Mouse (Mus musculus) heart, adult 8-10 months (tissue): Measurements from ENCODE around the gene Suclg1. TPM values are rescaled to one million over a fixed set of nuclear protein-coding genes. Genes with fewer than 3 reads are reported as not detected.

Source experiments
- DNase-seq: peaks from one replicate; pipeline ENCODE4 v3.0.0; 2022; ENCODE audit warnings: low spot score
- total RNA-seq, 4 experiments: library from RNA; stranded (reverse); gene quantifications; 2 replicates each; pipeline ENCODE4 v1.2.4; 2022

Gene Suclg1
- total RNA-seq, 4 experiments from 2014 or later = 478 to 547 (median 493) TPM

- DNase-seq = no peak
These were observed 74.1 kb downstream of the Suclg1 start for GRCm38 (mm10) chr6:73322306-73322705.

Other genes with a start within 250 kb of the Suclg1 start
- under 1 TPM; 0.03 to 0.14 (median 0.08) TPM for gene Dnah6, start 26.7 kb upstream of the Suclg1 start, total RNA-seq
- not detected for gene 4931417E11Rik, start 221.3 kb downstream of the Suclg1 start, total RNA-seq